Mouse (Mus musculus) liver, postnatal 0 days (tissue): ENCODE results near the gene Tbx19.

ENCODE experiments used
- CTCF ChIP-seq: sonication (generic); IDR thresholded peaks from 2 replicates; pipeline ENCODE4 v1.5.1; 2016; ENCODE audit warnings: antibody characterized with exemption, low read depth
- EP300 ChIP-seq: IDR thresholded peaks from 2 replicates; pipeline ENCODE4 v1.6.1; 2016; ENCODE audit warnings: antibody characterized with exemption, low read depth, mild to moderate bottlenecking

DNA sequence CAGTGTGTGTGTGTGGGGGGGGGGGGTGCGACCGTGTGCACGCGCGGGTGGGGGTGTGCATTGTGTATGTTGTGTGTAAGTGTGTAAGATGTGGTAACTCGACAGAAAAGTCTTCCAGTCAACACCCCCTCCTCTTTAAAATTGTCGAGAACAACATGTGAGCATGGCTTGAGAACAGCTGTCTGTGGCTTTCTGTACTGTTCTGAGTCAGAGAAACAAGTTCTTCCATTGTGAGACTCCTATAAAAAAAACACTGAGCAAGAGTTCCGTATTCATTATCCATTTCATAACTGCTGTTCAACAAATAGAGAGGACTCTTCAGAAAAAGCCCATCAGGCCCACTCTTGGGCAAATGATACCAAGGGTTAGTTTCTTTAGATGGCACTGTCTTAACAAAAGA lies 40.2 kb upstream of the Tbx19 start:
- TF ChIP-seq CTCF, result no peak
- TF ChIP-seq EP300, result no peak
